Mouse (Mus musculus) B cell, adult (primary cell): ENCODE data around the gene Cfap157. TPM values are rescaled to one million over a fixed set of nuclear protein-coding genes. Genes with fewer than 3 reads are reported as not detected.

Experiments used
- total RNA-seq: library from RNA; stranded (reverse); gene quantifications from 4 replicates; pipeline ENCODE4 v1.2.4, GENCODE M21; 2023; ENCODE audit not compliant: inconsistent age

Cfap157 gene
- 0.32 TPM in 1 of 4 replicates, not detected in the others for total RNA-seq

GRCm38 (mm10) chr2:32784048-32784681 lies at the start of gene Cfap157:
Cfap157 (minus strand) TSS chr2:32784428.

DNA sequence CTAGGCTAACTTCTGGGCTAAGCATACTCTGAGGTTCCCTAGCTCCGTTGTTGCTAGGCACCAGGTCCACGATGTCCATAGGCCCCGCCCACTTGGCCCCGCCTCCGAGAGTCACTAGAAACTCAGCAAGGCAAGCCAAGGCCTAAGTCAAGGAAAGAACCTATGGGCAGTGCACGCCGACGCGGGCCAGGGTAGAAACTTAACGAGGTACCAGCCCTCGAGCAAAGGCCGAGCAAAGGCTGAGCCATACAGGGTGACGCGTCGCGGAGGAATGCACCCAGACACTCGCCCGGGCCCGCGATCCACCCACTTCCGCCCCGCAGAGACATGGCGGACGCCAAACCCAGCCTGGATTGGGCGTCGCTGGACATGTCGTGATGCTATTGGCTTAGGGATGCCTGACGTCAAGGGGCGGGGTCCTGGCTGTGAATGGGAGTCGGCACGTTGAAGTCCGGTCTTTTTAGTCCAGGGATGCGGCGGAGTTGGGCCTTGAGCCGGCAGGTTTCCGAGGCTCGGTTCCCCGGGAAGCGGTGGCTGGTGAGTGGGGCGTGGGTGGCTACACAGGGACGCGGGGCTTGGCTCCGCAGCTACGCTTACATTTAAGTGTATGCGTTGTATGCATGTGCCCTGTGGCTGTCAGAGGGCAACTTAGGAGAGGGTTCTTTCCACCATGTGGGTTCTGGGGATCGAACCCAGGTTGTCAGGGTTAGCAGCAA lies 8.7 kb downstream of the Cfap157 start, which contains the start of the genes Ttc16 and Ptrh1:
Gene Ttc16 (minus strand): TSS at position 275 of the 716 bp plus-strand sequence.
Gene Ptrh1 (plus strand): TSS at position 428 of the 716 bp plus-strand sequence.

DNA sequence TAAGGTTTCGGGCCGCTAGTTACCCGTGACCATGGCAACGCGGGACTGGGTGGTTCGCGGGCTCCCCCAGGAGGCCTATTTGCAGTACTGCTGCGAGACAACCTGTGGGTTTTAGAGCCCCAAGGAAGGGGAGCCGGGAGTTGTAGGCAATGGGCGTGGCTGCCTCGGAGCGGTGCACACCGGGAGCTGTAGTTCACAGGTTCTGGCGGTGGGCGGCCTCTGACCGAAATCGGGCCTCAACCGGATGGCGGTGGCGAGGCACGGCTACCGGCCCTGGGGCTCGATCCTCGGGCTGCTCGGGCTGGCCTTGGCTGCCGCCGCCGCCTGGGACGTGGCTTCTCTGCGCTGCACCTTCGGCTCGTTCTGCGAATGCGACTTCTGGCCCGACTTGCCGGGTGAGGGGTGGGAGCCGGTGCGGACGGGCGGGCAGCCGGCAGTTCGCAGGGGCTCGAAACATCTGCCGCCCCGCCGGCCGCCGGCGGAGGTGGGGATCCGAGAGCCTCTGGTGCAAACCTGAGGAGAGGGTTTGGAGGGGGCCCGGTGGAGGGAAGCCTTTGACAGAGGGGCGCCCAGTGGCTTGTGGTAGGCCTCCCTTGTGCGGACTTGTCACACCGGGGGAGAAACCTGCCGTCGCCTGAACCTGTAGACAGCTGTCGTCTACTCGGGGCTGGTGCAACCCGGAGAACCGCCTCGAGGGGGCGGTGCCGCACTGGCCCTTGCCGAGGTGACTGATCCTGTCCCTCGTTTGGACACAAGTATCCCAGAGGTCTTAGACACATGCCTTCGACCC lies 27.0 kb downstream of the Cfap157 start, which contains the start of gene Tor2a:
Gene Tor2a (plus strand): TSS at position 179 of the 790 bp plus-strand sequence.

DNA sequence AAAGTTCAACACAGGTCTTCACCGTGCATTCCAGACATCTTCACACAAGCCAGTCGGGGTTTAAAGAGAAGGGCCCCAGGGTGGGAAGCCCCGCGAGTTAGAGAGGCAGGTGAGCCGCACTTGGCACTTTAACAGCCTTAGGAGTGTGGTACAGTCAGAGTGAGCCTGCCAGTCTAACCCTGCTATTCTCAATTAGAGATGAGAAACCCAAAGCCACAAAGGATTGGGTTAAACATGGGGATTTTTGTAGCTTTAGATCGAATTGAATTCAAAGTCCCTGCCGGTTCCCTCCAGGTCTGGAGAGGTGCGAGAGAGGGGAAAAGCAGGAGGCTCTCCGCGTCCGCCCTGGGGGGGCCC lies 43.3 kb downstream of the Cfap157 start, which contains the start of gene 6330409D20Rik:
Gene 6330409D20Rik (minus strand): TSS at position 101 of the 357 bp plus-strand sequence.

Other genes starting within 250 kb of the Cfap157 start
- 61.5 to 65.8 TPM (median 63.9 TPM) in 4 replicates for gene Fam102a, start 249.1 kb downstream of the Cfap157 start, total RNA-seq
- 66.0 to 73.0 TPM (median 69.5 TPM) in 4 replicates for gene Dpm2, start 213.6 kb downstream of the Cfap157 start, total RNA-seq
- gene Pip5kl1, start 209.6 kb downstream of the Cfap157 start, total RNA-seq: 0.64 to 0.84 TPM (median 0.79 TPM) in 4 replicates
- not detected in 4 replicates for gene 9430097D07Rik, start 208.7 kb downstream of the Cfap157 start, total RNA-seq
- 60.4 to 66.2 TPM (median 64.5 TPM) in 4 replicates for gene St6galnac4, start 197.3 kb downstream of the Cfap157 start, total RNA-seq
- 7.2 to 13.8 TPM (median 9.2 TPM) in 4 replicates for gene St6galnac6, start 184.7 kb downstream of the Cfap157 start, total RNA-seq
- 0.26 to 1.2 TPM (median 0.62 TPM) in 4 replicates for gene Ak1, start 162.7 kb downstream of the Cfap157 start, total RNA-seq
- gene Eng, start 137.8 kb downstream of the Cfap157 start, total RNA-seq: 0.45 to 0.99 TPM (median 0.67 TPM) in 4 replicates
- gene Fpgs, start 80.3 kb downstream of the Cfap157 start, total RNA-seq: 26.9 to 36.5 TPM (median 31.6 TPM) in 4 replicates
- gene Cdk9, start 71.4 kb downstream of the Cfap157 start, total RNA-seq: 135 to 164 TPM (median 162 TPM) in 4 replicates
- 89.6 to 94.2 TPM (median 93.4 TPM) in 4 replicates for gene Sh2d3c, start 63.4 kb downstream of the Cfap157 start, total RNA-seq
- not detected in 4 replicates for gene 6330409D20Rik, start 43.4 kb downstream of the Cfap157 start, total RNA-seq
- 31.3 to 39.1 TPM (median 34.5 TPM) in 4 replicates for gene Tor2a, start 27.2 kb downstream of the Cfap157 start, total RNA-seq
- 0.24 to 0.61 TPM in 2 of 4 replicates, not detected in the others for gene Ttc16, start 8.8 kb downstream of the Cfap157 start, total RNA-seq
- 2.5 to 7.2 TPM (median 3.3 TPM) in 4 replicates for gene Ptrh1, start 8.6 kb downstream of the Cfap157 start, total RNA-seq
- 3.9 to 5.8 TPM (median 5.1 TPM) in 4 replicates for gene Stxbp1, start 62.8 kb upstream of the Cfap157 start, total RNA-seq
- gene Fam129b, start 91.7 kb upstream of the Cfap157 start, total RNA-seq: 1.4 to 2.3 TPM (median 1.9 TPM) in 4 replicates
- 883 to 1,046 TPM (median 954 TPM) in 4 replicates for gene Rpl12, start 177.1 kb upstream of the Cfap157 start, total RNA-seq
- gene Lrsam1, start 177.2 kb upstream of the Cfap157 start, total RNA-seq: 13.4 to 23.0 TPM (median 18.7 TPM) in 4 replicates
- gene Slc2a8, start 197.7 kb upstream of the Cfap157 start, total RNA-seq: 5.7 to 12.4 TPM (median 6.3 TPM) in 4 replicates